Mouse (Mus musculus) brain, embryonic 14.5 days (tissue): ENCODE results near the gene Slc40a1. TPM values are rescaled to one million over a fixed set of nuclear protein-coding genes. Genes with fewer than 3 reads are reported as not detected.
A peak's percentile ranks its signal among the peaks of the same experiment; 100 is the strongest.

ENCODE experiments used
- DNase-seq: peaks from one replicate; pipeline ENCODE4 v3.0.0-alpha.2; 2011; ENCODE audit warnings: low read depth
- CTCF ChIP-seq: fragments of 200-500 bp; IDR thresholded peaks from 2 replicates; pipeline ENCODE4 v1.5.1; 2012; ENCODE audit warnings: inconsistent platforms, mild to moderate bottlenecking, moderate library complexity, borderline replicate concordance; ENCODE audit not compliant: insufficient read depth, insufficient read length; ENCODE audit errors: extremely low read depth
- POLR2A ChIP-seq: fragments of 200-500 bp; IDR thresholded peaks from 2 replicates; pipeline ENCODE4 v1.6.1; 2012; ENCODE audit warnings: mild to moderate bottlenecking, inconsistent platforms, borderline replicate concordance; ENCODE audit not compliant: poor library complexity, insufficient read depth, insufficient read length, severe bottlenecking; ENCODE audit errors: extremely low read depth
- polyA plus RNA-seq: library from polyadenylated mRNA; depleted of rRNA; stranded (reverse); fragments of >200 nt; gene quantifications from 2 replicates; pipeline ENCODE4 v1.2.3, GENCODE M21; 2012

Gene Slc40a1
- polyA plus RNA-seq, 1 experiment = 17.5 TPM

DNA sequence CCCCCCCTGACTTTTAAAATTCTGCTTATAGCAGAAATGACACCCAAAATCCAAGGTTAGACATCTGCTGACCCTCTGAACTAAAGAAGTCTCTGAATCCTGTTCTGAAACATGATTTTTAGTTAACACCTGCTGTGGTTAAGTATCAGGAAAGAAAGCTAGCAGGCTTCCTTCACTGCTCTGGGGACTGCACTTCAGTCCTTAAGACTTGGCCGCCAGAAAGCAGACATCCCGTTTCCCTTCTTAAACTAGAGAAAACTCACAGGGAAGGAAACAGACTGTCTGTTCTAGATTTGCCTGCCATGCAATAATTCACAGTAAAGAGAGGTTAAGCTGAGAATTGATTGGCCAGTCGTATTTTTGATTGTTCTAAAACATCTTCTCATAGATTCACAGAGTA lies 10.1 kb downstream of the Slc40a1 start:
- TF ChIP-seq POLR2A = no peak
- no peak for TF ChIP-seq CTCF
- no peak for DNase-seq

- no peak for TF ChIP-seq POLR2A
- TF ChIP-seq CTCF = no peak
- no peak for DNase-seq
Measured at GRCm38 (mm10) chr1:45914236-45914635, 12.1 kb downstream of the Slc40a1 start.

DNA sequence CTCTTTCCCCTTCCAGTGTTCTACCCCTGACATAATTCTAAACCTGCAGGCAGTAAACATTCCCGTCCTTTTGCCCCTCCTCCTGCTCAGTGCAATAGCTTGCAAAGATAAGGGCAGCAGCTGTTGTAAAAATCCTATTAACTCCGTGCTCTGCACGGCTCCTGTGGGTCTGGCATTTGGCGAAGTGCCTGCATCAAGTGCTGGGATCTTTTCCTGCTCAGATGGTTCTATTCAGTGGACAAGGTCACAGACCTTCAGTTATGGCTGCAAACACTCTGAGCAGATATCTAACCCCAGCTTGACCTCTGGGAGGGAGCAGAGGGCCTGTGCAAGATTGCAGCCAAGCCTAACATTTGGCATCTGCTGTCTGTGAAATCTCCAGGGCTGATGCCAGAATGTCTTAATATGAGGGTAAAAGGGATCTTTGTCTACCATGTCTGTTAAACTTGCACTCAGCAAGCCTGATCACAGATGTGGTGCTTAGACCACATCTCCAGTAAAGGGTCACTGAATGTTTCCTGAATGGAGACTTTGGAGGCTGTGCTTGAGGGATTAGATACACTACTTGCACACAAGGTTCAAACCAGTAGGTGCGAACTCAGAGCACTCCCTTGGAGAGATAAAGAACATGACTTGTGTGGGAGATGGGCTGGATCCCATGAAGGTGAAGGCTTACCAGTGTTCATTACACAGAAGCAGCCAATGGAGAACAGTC lies 21.1 kb downstream of the Slc40a1 start:
- DNase-seq = peak; percentile 73
- TF ChIP-seq CTCF = no peak
- TF ChIP-seq POLR2A = no peak

DNA sequence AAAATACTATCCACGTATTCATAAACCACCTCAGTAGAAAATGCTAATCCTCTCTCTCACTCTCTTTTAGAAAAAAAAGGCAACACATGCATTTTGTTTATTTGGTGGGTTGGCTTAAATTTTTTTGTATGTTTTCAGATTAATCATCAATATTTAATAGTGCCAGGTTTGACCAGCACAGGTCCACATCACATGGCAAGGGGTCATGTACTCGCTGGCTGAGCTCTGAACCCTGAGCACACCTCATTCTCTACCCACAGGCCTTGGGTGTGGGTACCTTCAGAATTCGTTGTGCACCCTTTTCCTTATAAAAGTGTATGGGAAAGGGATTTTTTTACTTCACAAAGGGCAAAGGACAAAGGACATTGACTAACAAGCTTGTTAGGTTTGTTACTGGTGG lies 22.2 kb downstream of the Slc40a1 start:
- DNase-seq = no peak
- TF ChIP-seq POLR2A (no peak), CTCF (no peak)

GRCm38 (mm10) chr1:45898044-45898443 lies 28.3 kb downstream of the Slc40a1 start:
- no peak for TF ChIP-seq POLR2A
- TF ChIP-seq CTCF = no peak
- DNase-seq = no peak

GRCm38 (mm10) chr1:45894168-45894912 lies 32.0 kb downstream of the Slc40a1 start:
- no peak for TF ChIP-seq CTCF
- TF ChIP-seq POLR2A = no peak
- DNase-seq = no peak

- DNase-seq = no peak
- no peak for TF ChIP-seq POLR2A
- no peak for TF ChIP-seq CTCF
Measured at GRCm38 (mm10) chr1:45891986-45892385, 34.3 kb downstream of the Slc40a1 start.

DNA sequence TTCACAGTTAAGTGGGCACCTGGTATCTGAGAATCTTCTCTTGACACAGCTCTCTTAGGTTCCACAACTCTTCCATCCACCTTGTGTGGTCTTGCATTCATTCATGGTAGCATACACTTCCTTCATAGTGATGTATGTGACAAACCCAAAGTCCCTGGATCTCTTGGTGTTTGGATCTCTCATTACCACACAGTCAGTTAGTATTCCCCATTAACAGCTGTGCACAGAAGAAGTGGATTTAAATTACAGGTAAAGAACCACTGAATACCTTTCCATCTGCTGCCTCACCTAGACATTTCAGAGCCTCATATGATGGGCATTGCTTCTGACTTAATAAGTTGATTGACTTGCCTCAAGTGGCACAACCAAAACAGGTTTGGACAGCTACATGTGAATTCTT lies 36.1 kb downstream of the Slc40a1 start, which contains the start of gene Gm5269:
TSS of gene Gm5269 (minus strand) at position 101 of the 400 bp plus-strand sequence.
- DNase-seq = no peak
- TF ChIP-seq CTCF = no peak
- no peak for TF ChIP-seq POLR2A

- no peak for TF ChIP-seq POLR2A
- DNase-seq = no peak
Measured at GRCm38 (mm10) chr1:45886800-45887199, 39.5 kb downstream of the Slc40a1 start.

GRCm38 (mm10) chr1:45883378-45883777 lies 42.9 kb downstream of the Slc40a1 start:
- no peak for DNase-seq
- no peak for TF ChIP-seq CTCF
- TF ChIP-seq POLR2A = no peak

DNA sequence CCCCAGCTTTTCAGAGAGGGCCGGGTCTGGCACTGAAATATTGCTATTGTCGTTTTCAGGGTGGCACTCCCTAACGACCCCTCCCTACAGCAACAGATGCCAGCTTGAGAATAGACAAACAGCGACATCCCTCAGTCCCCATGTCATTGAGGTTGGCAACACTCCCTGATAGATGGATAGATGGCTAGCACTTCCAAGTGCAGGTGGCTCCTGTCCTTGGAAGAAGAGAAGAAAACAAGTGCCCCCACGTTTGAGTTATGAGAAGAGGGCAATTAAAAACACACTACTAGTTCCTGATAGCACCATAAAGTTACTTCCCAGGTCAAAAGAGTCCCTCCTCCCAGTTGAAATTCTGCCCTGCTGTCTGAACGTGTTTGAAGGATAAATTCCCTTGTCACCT lies 44.2 kb downstream of the Slc40a1 start:
- no peak for DNase-seq
- no peak for TF ChIP-seq POLR2A
- TF ChIP-seq CTCF = no peak

GRCm38 (mm10) chr1:45881228-45881832 lies 45.0 kb downstream of the Slc40a1 start:
- DNase-seq = no peak
- TF ChIP-seq CTCF (no peak), POLR2A (no peak)

GRCm38 (mm10) chr1:45877463-45877862 lies 48.9 kb downstream of the Slc40a1 start:
- no peak for TF ChIP-seq CTCF
- no peak for TF ChIP-seq POLR2A
- no peak for DNase-seq
